Mouse (Mus musculus) hindbrain, embryonic 11.5 days (tissue): ENCODE data around the gene Tmem207. TPM values are rescaled to one million over a fixed set of nuclear protein-coding genes. Genes with fewer than 3 reads are reported as not detected.

Source experiments
- ATAC-seq: fragments of 200-750 bp; cut with Nextera tagmentation; 2 replicates; pipeline ENCODE4 v1.8.0; 2017; ENCODE audit warnings: mild to moderate bottlenecking, moderate TSS enrichment, moderate library complexity; ENCODE audit not compliant: low FRiP score
- DNase-seq: peaks from one replicate; pipeline ENCODE4 v3.0.0-alpha.2; 2015; ENCODE audit warnings: low spot score
- H3K27ac ChIP-seq: fragments of 300-500 bp; sonication (generic); 2 replicates; pipeline ENCODE4 v1.5.1; 2014; ENCODE audit warnings: mild to moderate bottlenecking, low read depth, low read length
- H3K27me3 ChIP-seq: fragments of 300-500 bp; sonication (generic); 2 replicates; pipeline ENCODE4 v1.6.1; 2014; ENCODE audit warnings: mild to moderate bottlenecking, low read length, moderate library complexity, mixed read lengths; ENCODE audit not compliant: control insufficient read depth, insufficient read depth
- H3K36me3 ChIP-seq: fragments of 300-500 bp; sonication (generic); 2 replicates; pipeline ENCODE4 v1.6.1; 2014; ENCODE audit warnings: mild to moderate bottlenecking, low read length, moderate library complexity, mixed read lengths; ENCODE audit not compliant: control insufficient read depth, insufficient read depth
- H3K4me1 ChIP-seq: fragments of 300-500 bp; sonication (generic); replicated peaks from 2 replicates; pipeline ENCODE4 v1.6.1; 2014; ENCODE audit warnings: low read length, mixed read lengths; ENCODE audit not compliant: control insufficient read depth, insufficient read depth
- H3K4me2 ChIP-seq: fragments of 300-500 bp; sonication (generic); replicated peaks from 2 replicates; pipeline ENCODE4 v1.6.1; 2014; ENCODE audit warnings: mild to moderate bottlenecking, low read depth, low read length
- H3K4me3 ChIP-seq: fragments of 300-500 bp; sonication (generic); 2 replicates; pipeline ENCODE4 v1.5.1; 2014; ENCODE audit warnings: low read depth, low read length
- H3K9ac ChIP-seq: fragments of 300-500 bp; sonication (generic); 2 replicates; pipeline ENCODE4 v1.6.1; 2014; ENCODE audit warnings: low read depth, low read length
- H3K9me3 ChIP-seq: fragments of 300-500 bp; sonication (generic); 2 replicates; pipeline ENCODE4 v1.6.1; 2016; ENCODE audit warnings: low read length; ENCODE audit not compliant: control insufficient read depth
- WGBS: fragments of 180-500 bp; shearing (Covaris S2); extraction: QIAGEN DNeasy Blood & Tissue Kit; methylation state at CpG from one replicate; pipeline ENCODE4 v1.1.7; 2014; 5-methylcytosine and 5-hydroxymethylcytosine counted together
- polyA plus RNA-seq: library from polyadenylated mRNA; unstranded; fragments of >200 nt; fragmentation: Nextera tagmentation; extraction: Ambion mirVana; gene quantifications from 2 replicates; pipeline ENCODE4 v1.2.1, GENCODE M21; 2014

Gene Tmem207
- polyA plus RNA-seq, 1 experiment from 2014 or later, result not detected

DNA sequence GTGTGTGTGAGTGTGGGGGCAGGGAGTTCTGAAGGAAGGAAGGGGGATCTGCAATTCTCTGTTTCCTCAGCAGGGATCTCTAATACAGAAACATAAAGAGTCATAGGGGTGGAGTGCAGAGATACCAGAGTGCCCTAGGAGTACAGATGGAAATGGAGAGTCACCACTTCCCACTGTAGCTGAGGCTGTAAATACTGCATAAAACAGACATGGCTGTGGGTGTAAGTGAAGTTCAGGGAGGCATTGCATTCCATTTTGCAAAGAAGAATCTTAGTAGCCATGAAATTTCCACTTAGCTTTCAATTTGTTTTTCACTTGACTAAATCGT lies 20.3 kb upstream of the Tmem207 start:
- Histone ChIP-seq H3K27me3 (no peaks in the 10 kb centered on the region), H3K4me1 (no peaks in the 10 kb centered on the region), H3K4me3 (no peak overlapping the region), H3K9ac (no peak overlapping the region), H3K27ac (no peak overlapping the region), H3K9me3 (no peaks in the 10 kb centered on the region), H3K4me2 (no peak overlapping the region), H3K36me3 (no peaks in the 10 kb centered on the region)
- ATAC-seq (peak; percentile 56), DNase-seq (no peak)
- 81% methylated on average over 1 of the region's 1 CpGs for WGBS

DNA sequence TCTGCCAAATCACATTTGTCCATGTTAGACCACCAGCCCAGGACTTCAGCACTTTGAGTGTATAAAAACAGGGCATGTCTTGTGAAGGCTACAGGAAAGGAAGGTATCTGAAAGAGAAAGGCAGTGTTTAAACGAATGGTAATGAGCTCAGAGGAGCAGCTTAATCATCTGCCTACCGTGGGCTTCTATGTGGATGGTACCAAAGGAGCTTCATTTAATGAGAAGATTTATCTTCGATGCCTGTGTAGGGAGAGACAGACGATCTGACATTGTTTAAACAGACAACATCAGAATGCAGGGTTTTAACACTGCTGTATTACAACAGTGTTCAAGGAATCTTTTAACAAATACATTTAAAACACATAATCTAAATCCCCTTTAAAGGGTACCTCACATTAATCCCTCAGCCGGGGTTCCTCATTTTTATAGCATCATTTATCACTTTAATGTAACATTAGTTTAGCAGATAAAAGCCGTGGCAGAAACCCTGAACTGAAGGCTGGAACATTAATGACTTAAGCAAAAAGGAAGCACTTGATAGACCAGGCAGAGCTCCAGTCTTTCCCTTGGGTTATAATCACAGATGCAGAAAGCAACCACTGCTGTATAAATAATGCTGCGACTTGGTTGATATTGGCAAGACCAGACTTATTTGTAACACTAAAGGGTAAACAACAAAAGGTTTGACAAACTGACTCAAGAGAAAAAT lies 19.8 kb upstream of the Tmem207 start:
- Histone ChIP-seq H3K9ac (no peak overlapping the region), H3K4me2 (no peak overlapping the region), H3K9me3 (no peaks in the 10 kb centered on the region), H3K4me3 (no peak overlapping the region), H3K36me3 (no peaks in the 10 kb centered on the region), H3K27me3 (no peaks in the 10 kb centered on the region), H3K27ac (no peak overlapping the region), H3K4me1 (no peaks in the 10 kb centered on the region)
- WGBS, result 35% methylated on average over 7 of the region's 7 CpGs
- ATAC-seq (peak; percentile 64), DNase-seq (no peak)

DNA sequence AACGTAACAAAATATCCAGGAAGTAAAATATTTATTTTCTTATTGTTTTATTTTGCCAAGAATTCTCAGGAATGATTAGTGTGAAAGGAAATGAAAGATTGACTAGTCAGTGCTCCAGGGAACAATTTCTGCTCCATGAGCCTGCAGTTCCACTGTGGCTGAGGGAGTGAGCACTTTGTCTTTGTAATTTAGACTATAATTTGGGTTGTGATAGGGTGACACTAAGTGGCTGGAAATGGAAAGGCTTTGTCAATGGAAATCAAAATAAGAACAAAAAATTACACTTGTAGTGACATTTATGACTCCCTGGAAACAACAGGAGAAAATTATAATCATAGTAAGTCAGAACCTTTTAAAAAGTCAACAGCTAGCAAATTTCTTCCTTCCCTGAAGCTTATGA lies 5.7 kb upstream of the Tmem207 start:
- WGBS, result 92% methylated on average over 1 of the region's 1 CpGs
- no peaks in the 10 kb centered on the region for H3K36me3 ChIP-seq
- no peak overlapping the region for H3K4me2 ChIP-seq
- H3K4me1 ChIP-seq, result no peaks in the 10 kb centered on the region
- H3K9ac ChIP-seq, result no peak overlapping the region
- DNase-seq (no peak), ATAC-seq (no peak)
- H3K9me3 ChIP-seq, result no peaks in the 10 kb centered on the region
- H3K27ac ChIP-seq, result no peak overlapping the region
- no peaks in the 10 kb centered on the region for H3K27me3 ChIP-seq
- H3K4me3 ChIP-seq, result no peak overlapping the region

DNA sequence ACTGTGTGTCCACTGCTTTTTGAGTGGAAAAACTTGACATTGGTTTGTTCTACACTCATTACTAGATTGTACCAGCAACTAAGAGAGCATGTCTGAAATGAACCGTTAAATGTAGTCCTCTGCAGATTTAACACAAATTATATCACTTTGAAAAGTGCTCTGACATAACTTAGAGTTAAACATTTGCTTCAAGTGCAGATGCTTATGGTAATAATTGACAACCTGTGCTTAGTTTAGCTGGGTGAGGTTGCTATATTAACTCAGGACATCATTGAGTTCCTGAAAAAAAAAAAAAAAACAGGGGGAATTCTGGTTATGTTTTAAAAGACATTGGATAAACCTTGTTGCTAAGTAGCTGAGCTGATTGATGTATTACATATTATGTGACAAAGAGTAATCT lies 3.9 kb upstream of the Tmem207 start:
- Histone ChIP-seq H3K36me3 (no peaks in the 10 kb centered on the region), H3K9me3 (no peaks in the 10 kb centered on the region), H3K27ac (no peak overlapping the region), H3K4me2 (no peak overlapping the region), H3K27me3 (no peaks in the 10 kb centered on the region), H3K4me3 (no peak overlapping the region), H3K9ac (no peak overlapping the region), H3K4me1 (no peaks in the 10 kb centered on the region)
- WGBS, result 92% methylated on average over 1 of the region's 1 CpGs
- no peak for DNase-seq
- no peak for ATAC-seq

DNA sequence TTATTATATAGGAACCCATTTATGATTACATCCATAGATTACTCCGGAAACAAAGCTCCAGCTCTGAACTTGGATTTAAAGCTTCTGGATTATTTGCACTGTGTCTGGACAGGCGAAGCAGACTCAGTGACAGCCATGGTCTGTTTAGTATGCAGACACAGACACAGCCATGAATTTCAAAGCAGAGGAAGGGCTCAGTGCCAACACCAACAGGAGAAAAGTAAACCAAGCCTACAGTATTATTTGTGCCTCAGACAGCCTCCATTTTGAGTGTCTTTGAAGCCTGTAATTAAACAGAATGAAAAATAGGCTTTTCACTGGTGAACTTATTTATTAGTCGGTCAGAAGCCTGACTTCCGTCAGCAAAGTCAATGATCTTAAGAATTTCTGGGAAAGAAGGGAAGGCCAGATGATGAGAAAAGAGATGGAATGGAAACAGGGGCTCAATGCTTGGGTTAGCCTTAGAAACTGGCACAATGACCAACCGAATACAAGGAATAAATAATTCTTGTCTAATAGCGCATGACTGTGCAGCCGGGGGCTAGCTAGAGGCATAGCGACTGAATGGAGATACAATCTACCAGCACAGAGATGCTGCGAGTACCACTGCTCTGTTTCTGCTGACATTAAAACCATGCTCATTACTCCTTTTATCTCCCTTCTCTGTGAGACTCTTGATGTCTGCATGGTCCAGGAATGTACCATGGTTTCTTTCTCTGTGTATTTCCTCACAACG lies 1.5 kb upstream of the Tmem207 start:
- no peak overlapping the region for H3K4me3 ChIP-seq
- no peaks in the 10 kb centered on the region for H3K9me3 ChIP-seq
- no peaks in the 10 kb centered on the region for H3K4me1 ChIP-seq
- no peaks in the 10 kb centered on the region for H3K36me3 ChIP-seq
- H3K27me3 ChIP-seq, result no peaks in the 10 kb centered on the region
- ATAC-seq, result peak; percentile 79
- no peak overlapping the region for H3K27ac ChIP-seq
- H3K9ac ChIP-seq, result no peak overlapping the region
- no peak for DNase-seq
- 79% methylated on average over 10 of the region's 10 CpGs for whole genome bisulfite sequencing
- no peak overlapping the region for H3K4me2 ChIP-seq

DNA sequence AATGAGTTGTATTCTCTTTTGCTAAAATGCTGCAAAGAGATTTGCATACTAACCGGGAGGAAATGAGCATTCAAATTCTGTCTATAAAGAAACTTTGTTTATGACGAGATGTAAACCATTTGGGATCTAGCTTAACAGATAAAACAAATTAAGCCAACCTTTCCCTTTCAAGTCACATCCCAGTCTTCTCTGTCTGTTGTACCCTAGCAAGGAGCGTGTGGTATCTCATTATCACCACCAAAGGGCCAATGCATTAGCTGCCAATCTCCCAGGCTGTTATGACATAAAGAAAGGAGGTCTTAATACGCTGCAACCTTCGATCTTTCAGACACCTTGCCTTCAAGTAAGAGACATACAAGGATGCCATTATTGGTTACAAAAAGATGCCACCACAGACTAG lies 737 bp downstream of the Tmem207 start:
- Histone ChIP-seq H3K9ac (no peak overlapping the region), H3K27me3 (no peaks in the 10 kb centered on the region), H3K27ac (no peak overlapping the region), H3K9me3 (no peaks in the 10 kb centered on the region), H3K4me1 (no peaks in the 10 kb centered on the region), H3K36me3 (no peaks in the 10 kb centered on the region), H3K4me2 (no peak overlapping the region), H3K4me3 (no peak overlapping the region)
- DNase-seq (no peak), ATAC-seq (no peak)
- WGBS, result 78% methylated on average over 5 of the region's 5 CpGs

DNA sequence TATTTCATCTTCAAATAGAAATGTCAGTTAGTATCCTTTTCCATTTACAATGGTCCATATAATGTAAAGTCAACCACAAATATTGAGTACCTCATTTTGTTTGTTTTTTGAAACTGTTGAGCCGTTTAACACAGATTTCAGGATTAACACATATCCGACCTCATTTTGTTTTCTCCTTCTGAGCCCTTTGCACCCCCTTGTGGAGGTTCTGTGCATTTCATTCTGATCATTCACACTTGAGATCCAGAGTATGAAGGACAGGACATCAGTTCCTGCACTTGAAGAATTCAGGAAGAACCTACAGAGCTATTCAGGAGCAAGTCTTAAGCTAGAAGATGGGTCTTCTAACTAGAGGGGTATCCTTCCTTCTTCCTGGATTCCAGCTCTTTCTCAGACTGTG lies 7.0 kb downstream of the Tmem207 start:
- H3K4me1 ChIP-seq, result no peaks in the 10 kb centered on the region
- no peak overlapping the region for H3K9ac ChIP-seq
- no peaks in the 10 kb centered on the region for H3K27me3 ChIP-seq
- H3K27ac ChIP-seq, result no peak overlapping the region
- H3K4me2 ChIP-seq, result no peak overlapping the region
- WGBS, result 73% methylated on average over 2 of the region's 2 CpGs
- H3K36me3 ChIP-seq, result no peaks in the 10 kb centered on the region
- no peak overlapping the region for H3K4me3 ChIP-seq
- ATAC-seq, result no peak
- peak; percentile 55 for DNase-seq
- H3K9me3 ChIP-seq, result no peaks in the 10 kb centered on the region

DNA sequence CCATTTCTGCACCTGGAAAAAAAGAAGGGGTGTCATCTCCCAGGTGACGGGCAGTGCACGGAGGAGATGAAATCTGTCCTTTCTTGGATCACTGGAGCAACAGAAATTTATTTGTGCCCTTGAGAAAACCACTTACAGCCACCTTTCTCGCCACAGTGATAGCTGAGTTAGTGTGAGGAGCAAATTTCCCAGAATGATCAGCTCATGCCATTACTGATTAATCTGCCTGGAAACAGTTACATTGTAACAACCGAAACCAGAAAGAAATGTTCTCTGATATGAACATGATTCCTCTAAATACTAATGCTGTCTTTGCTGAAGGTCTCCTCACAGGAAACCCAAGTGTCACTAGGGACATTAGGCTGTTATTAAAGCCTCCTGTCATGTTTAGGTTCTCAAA lies 21.6 kb downstream of the Tmem207 start:
- DNase-seq, result no peak
- Histone ChIP-seq H3K36me3 (no peaks in the 10 kb centered on the region), H3K4me3 (no peak overlapping the region), H3K27me3 (no peaks in the 10 kb centered on the region), H3K4me1 (no peaks in the 10 kb centered on the region), H3K27ac (no peak overlapping the region), H3K4me2 (no peak overlapping the region), H3K9ac (no peak overlapping the region), H3K9me3 (no peaks in the 10 kb centered on the region)
- 82% methylated on average over 4 of the region's 4 CpGs for WGBS
- no peak for ATAC-seq

DNA sequence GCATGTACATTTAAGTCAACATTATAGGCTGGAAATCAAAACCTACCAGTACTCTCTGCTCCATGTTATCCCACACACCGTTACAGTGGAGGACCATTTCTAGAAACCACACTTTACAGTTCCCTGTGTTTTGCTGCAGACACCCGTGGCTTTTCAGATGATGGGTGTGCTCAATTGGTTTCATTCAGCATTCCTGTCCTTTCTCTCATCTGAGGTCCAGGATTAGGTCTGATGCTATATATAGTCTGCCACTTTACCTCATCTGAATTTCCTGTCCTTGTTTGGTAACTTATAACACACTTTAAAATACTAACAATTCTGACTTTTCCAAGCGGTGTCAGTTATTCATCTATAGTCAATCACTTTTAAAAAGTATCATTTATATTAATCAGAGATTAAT lies 25.8 kb downstream of the Tmem207 start:
- WGBS, result 90% methylated on average over 3 of the region's 3 CpGs
- Histone ChIP-seq H3K27ac (no peak overlapping the region), H3K4me2 (no peak overlapping the region), H3K27me3 (no peaks in the 10 kb centered on the region), H3K4me1 (no peaks in the 10 kb centered on the region), H3K9ac (no peak overlapping the region), H3K36me3 (no peaks in the 10 kb centered on the region), H3K9me3 (no peaks in the 10 kb centered on the region), H3K4me3 (no peak overlapping the region)
- ATAC-seq, result no peak
- no peak for DNase-seq
